Mouse (Mus musculus): ENCODE results near the gene 4933427D14Rik. TPM values are rescaled to one million over a fixed set of nuclear protein-coding genes. Genes with fewer than 3 reads are reported as not detected.
"Not testable (repeated sequence)": the region's sequence is repeated elsewhere in the genome, so short reads cannot be mapped to it uniquely, and the experiment has no call there.

4933427D14Rik gene
- polyA plus RNA-seq, 1 experiment = 10.8 TPM

- DNase-seq (ENCODE audit: low spot score) = no peak
Measured at GRCm38 (mm10) chr11:72205256-72205655, 2.0 kb downstream of the 4933427D14Rik start.

DNA sequence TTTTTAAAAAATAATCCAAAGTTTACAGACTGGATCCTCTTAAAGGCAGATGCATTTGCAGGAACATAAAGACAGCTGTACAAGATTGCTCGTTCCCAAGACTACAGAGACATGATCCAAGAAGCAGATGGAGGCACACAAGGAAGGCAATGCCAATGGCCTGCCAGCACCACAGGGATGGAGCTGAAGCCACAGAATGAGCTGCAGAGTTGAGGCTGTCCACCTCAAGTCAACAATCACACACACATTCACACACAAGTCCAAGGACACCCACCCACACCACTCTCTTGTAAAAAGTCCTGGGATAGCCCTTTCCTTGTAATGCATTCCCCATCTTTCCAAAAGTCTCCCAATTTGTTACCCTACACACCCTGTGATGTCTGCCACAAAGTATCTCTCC is 3.8 kb downstream of the 4933427D14Rik start:
- no peak for DNase-seq (ENCODE audit: low spot score)

GRCm38 (mm10) chr11:72196506-72196905 is 10.8 kb downstream of the 4933427D14Rik start:
- DNase-seq (ENCODE audit: low spot score) = no peak

GRCm38 (mm10) chr11:72194259-72194658 is 13.0 kb downstream of the 4933427D14Rik start:
- DNase-seq (ENCODE audit: low spot score) = no peak

- no peak for DNase-seq (ENCODE audit: low spot score)
Measured at GRCm38 (mm10) chr11:72190857-72191256, 16.4 kb downstream of the 4933427D14Rik start.

DNA sequence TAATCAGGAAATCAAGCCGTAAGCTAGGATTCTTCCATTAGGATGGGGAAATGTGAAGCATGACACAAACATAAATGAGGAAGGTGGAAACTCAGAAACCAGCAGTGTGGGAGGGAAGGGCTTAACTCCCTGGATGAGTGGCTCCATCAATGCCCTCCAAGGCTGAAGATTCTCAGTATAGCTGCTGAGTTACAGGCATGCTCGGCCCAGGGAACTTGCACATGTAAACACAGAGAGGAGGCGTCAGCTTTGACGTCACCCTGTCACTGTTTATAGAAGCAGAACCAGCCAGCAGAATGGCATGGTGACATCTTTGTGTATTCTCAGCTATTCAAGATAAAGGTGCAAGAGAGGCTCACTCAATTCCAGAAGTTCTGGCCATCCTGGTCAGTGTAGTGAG is 23.0 kb downstream of the 4933427D14Rik start:
- DNase-seq (ENCODE audit: low spot score) = no peak

- DNase-seq (ENCODE audit: low spot score) = no peak
Measured at GRCm38 (mm10) chr11:72181136-72181535, 26.1 kb downstream of the 4933427D14Rik start.

- no peak for DNase-seq (ENCODE audit: low spot score)
Measured at GRCm38 (mm10) chr11:72180556-72180955, 26.7 kb downstream of the 4933427D14Rik start.

DNA sequence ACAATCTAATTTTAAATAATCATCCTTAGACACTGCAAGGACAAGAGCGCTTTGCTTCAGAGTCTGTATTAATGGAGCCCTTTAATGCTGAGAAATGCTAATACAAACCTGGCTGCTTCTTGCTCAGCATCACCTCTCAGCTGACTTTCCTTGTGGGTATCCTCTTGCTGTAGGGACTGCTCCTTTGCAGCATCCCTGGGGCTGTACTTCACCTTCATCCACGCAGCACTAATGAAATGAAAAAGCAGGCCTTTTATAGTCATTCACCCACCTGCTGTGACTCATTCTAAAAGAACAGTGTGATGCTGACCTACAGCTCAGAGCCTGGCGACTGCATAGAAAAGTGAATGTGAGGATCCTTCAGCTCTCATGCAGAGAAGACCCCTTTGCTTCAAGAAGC is 30.7 kb downstream of the 4933427D14Rik start:
- no peak for DNase-seq (ENCODE audit: low spot score)

DNA sequence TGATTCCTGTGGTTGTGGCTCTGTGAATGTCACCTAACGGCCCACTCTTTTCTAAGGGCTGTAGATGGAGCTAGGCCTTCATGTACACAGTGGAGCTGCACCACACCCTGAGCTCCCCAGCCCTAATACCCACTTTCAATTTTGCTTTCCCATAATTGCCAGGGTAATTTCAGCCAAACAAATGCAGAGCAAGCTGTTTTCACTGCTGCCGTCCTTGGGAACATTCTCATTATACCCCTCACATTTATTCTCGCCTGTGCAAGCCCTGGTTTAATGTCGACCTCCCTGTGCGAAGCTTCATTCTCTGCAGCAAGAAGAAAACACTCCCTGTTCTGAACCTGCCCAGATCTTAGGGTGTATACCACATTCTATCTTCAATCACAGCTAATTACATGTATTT is 31.3 kb downstream of the 4933427D14Rik start:
- no peak for DNase-seq (ENCODE audit: low spot score)

GRCm38 (mm10) chr11:72174721-72175120 is 32.5 kb downstream of the 4933427D14Rik start:
- no peak for DNase-seq (ENCODE audit: low spot score)

DNA sequence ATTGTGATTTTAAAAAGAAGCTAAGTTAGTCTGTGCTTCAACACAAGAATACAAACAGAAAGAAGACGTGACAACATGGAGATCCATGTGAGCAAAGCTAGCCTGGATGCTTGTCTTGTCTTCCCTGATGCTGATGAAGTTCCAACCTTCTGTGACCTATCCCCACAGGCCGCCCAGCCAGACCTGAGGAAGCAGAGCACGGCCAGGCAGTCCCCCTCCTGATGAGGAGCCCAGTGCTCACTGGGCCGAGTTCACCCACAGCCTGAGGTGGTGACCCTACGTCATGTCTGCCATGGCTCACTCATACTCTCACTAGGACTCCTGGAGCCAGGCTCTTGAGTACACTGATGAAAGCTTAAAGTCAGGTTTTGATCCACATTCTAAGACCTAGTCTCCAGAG is 33.8 kb downstream of the 4933427D14Rik start:
- DNase-seq (ENCODE audit: low spot score) = no peak

- not testable (repeated sequence) for DNase-seq (ENCODE audit: low spot score)
Measured at GRCm38 (mm10) chr11:72171906-72172305, 35.4 kb downstream of the 4933427D14Rik start.

DNA sequence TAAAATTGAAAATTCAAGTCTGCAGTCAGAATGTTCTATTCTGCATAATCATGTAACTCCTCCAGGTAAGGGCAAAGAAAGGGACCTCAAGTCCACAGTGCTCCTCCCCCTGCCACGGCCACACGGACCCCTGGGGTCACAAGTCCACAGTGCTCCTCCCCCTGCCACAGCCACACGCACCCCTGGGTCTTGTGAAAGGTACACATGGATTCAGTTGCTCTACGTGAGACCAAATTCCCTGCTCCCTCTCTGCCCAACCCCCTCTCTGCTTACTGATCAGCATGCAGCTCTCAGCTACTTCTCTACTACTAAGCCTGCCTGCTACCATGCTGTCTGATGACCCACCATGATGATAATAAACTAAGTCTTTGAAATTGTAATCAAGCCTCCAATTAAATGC is 37.4 kb downstream of the 4933427D14Rik start:
- DNase-seq (ENCODE audit: low spot score) = no peak

DNA sequence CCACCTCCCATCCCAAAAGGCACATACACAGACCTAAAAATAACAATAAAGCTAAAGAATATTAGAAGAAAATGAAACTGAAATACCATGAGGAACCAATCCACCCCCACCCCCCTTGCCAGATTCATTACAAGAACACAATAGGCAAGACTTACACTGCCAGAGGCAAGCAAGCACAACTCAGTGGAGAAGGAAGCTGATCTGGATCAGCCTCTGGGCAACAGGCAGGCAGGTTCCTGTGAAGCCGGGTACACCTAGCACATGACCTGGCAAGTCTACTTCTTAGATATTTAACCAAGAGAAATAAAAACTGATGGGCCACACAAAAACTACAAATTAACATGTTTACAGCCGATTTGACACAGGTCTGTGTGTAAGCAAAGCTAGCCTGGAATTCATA is 44.1 kb downstream of the 4933427D14Rik start:
- DNase-seq (ENCODE audit: low spot score) = no peak

GRCm38 (mm10) chr11:72156624-72157023 is 50.6 kb downstream of the 4933427D14Rik start:
- no peak for DNase-seq (ENCODE audit: low spot score)

DNA sequence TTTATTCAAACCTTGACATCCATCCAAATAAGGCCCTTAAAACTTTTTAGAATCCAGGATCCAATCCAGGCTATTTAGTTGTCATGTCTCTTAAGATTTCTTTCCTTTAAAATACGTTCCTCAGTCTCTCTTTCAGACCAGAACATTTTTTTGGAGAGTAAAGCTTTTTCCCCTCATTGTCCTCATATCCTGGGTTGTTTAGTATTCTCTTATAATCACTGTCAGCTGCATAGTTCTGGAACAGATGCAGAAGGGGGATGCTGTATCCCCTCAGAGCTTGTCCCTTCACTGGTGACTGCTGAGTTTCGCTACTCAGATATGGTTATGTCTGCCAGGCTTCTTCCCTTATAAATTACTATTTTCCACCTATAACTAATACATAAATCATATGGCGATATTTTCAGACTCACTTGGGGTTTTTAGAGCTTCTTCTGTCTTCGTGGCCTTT is 51.3 kb downstream of the 4933427D14Rik start:
- DNase-seq (ENCODE audit: low spot score) = no peak

DNA sequence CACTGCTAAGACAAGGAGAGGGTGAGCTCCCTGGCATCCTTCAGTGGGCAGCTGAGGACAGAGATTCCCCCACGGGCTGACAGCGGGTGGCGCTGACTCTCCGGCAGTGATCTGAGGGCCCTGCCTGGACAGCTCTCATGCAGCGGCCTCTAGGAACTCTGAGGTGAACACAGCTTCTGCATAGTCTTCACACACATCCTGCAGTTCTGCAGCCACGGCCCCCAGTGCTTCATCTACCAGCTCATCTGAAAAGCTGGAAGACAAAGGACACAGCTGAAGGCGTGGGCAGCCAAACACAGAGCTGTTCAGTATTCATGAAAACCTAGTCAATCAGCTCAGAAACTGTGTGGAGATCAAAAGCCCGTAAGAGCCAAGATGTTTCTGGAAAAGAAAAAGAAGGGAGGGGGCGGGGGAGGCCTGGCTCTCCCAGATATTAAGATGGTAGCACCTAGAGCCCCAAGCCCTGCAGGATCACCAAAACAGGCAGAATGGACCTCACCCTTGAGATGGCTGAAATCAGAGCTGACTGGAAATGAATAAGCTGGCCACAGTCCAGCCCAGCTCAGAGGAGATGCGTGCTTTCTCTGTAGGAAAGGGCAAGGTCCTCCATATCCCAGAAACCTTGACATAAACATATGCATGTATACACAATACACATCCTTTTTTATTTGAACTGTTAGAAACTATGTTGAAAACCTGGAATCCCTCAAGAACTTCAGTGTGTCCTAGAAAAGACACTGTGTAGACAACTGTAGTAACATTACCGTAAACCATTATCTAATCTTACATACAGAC is 51.9 kb downstream of the 4933427D14Rik start:
- no peak for DNase-seq (ENCODE audit: low spot score)

- DNase-seq (ENCODE audit: low spot score) = no peak
Measured at GRCm38 (mm10) chr11:72153122-72153862, 54.0 kb downstream of the 4933427D14Rik start.

GRCm38 (mm10) chr11:72151120-72151519 is 56.1 kb downstream of the 4933427D14Rik start:
- DNase-seq (ENCODE audit: low spot score) = no peak

- no peak for DNase-seq (ENCODE audit: low spot score)
Measured at GRCm38 (mm10) chr11:72147910-72148309, 59.3 kb downstream of the 4933427D14Rik start.

GRCm38 (mm10) chr11:72145877-72146248 is 61.4 kb downstream of the 4933427D14Rik start:
- no peak for DNase-seq (ENCODE audit: low spot score)

All from urinary bladder, adult 2 months (tissue).